Mouse (Mus musculus): ENCODE results near the gene Pcdh15. TPM values are rescaled to one million over a fixed set of nuclear protein-coding genes. Genes with fewer than 3 reads are reported as not detected.

Gene Pcdh15
- total and polyA plus RNA-seq, 2 experiments from 2014 or later: 9.2 to 31.0 TPM

- Histone ChIP-seq H3K9ac (replicated peaks; ENCODE audit: low read length) (no peak overlapping the region), H3K36me3 (ENCODE audit: insufficient read depth, low read length) (no peaks in the 10 kb centered on the region), H3K9me3 (ENCODE audit: low read length) (no peaks in the 10 kb centered on the region), H3K4me1 (ENCODE audit: insufficient read depth, low read length) (0 out of 2 replicates have a peak, but pooled peaks cover 5% of the 10 kb centered on the region), H3K4me3 (ENCODE audit: low read length) (no peak overlapping the region), H3K4me2 (ENCODE audit: low read depth, low read length) (no peak overlapping the region), H3K27me3 (ENCODE audit: insufficient read depth, low read length) (no peaks in the 10 kb centered on the region), H3K27ac (0 out of 2 replicates have a peak overlapping the region, but pooled peaks have one; percentile 16)
- ATAC-seq (0 out of 2 replicates have a peak, but pooled peaks have one; percentile 51), DNase-seq (ENCODE audit: low spot score) (peak; percentile 34)
- TF ChIP-seq CTCF (IDR thresholded peaks at IDR 0.05; ENCODE audit: low read depth): no peak
- WGBS: 42% methylated on average over 6 of the region's 6 CpGs
These were observed 1170.6 kb downstream of the Pcdh15 start for GRCm38 (mm10) chr10:74269637-74270269.

- H3K4me3 ChIP-seq (ENCODE audit: low read length): no peak overlapping the region
- no peaks in the 10 kb centered on the region for H3K9me3 ChIP-seq (ENCODE audit: low read length)
- DNase-seq (ENCODE audit: low spot score): no peak
- no peak overlapping the region for H3K9ac ChIP-seq (replicated peaks; ENCODE audit: low read length)
- no peak for ATAC-seq
- H3K27ac ChIP-seq: no peak overlapping the region
- no peak for TF ChIP-seq CTCF (IDR thresholded peaks at IDR 0.05; ENCODE audit: low read depth)
- no peaks in the 10 kb centered on the region for H3K27me3 ChIP-seq (ENCODE audit: insufficient read depth, low read length)
- H3K4me2 ChIP-seq (ENCODE audit: low read depth, low read length): no peak overlapping the region
- H3K36me3 ChIP-seq (ENCODE audit: insufficient read depth, low read length): no peaks in the 10 kb centered on the region
- WGBS: 81% methylated on average over 5 of the region's 5 CpGs
- 0 out of 2 replicates have a peak, but pooled peaks cover 5% of the 10 kb centered on the region for H3K4me1 ChIP-seq (ENCODE audit: insufficient read depth, low read length)
These were observed 1171.8 kb downstream of the Pcdh15 start for GRCm38 (mm10) chr10:74270894-74271293.

GRCm38 (mm10) chr10:74304120-74304519 is 1205.0 kb downstream of the Pcdh15 start:
- Histone ChIP-seq H3K27me3 (ENCODE audit: insufficient read depth, low read length) (no peaks in the 10 kb centered on the region), H3K9ac (replicated peaks; ENCODE audit: low read length) (no peak overlapping the region), H3K27ac (no peak overlapping the region), H3K4me2 (ENCODE audit: low read depth, low read length) (no peak overlapping the region), H3K4me1 (ENCODE audit: insufficient read depth, low read length) (no peaks in the 10 kb centered on the region), H3K4me3 (ENCODE audit: low read length) (no peak overlapping the region), H3K9me3 (ENCODE audit: low read length) (no peaks in the 10 kb centered on the region), H3K36me3 (ENCODE audit: insufficient read depth, low read length) (no peaks in the 10 kb centered on the region)
- DNase-seq (ENCODE audit: low spot score): peak; percentile 45
- no peak for TF ChIP-seq CTCF (IDR thresholded peaks at IDR 0.05; ENCODE audit: low read depth)
- ATAC-seq: no peak
- WGBS: 69% methylated on average over 2 of the region's 2 CpGs

- no peaks in the 10 kb centered on the region for H3K4me1 ChIP-seq (ENCODE audit: insufficient read depth, low read length)
- TF ChIP-seq CTCF (IDR thresholded peaks at IDR 0.05; ENCODE audit: low read depth): no peak
- no peaks in the 10 kb centered on the region for H3K36me3 ChIP-seq (ENCODE audit: insufficient read depth, low read length)
- H3K9ac ChIP-seq (replicated peaks; ENCODE audit: low read length): no peak overlapping the region
- WGBS: 67% methylated on average over 5 of the region's 5 CpGs
- ATAC-seq (no peak), DNase-seq (ENCODE audit: low spot score) (no peak)
- H3K4me3 ChIP-seq (ENCODE audit: low read length): no peak overlapping the region
- no peak overlapping the region for H3K4me2 ChIP-seq (ENCODE audit: low read depth, low read length)
- no peak overlapping the region for H3K27ac ChIP-seq
- no peaks in the 10 kb centered on the region for H3K9me3 ChIP-seq (ENCODE audit: low read length)
- H3K27me3 ChIP-seq (ENCODE audit: insufficient read depth, low read length): no peaks in the 10 kb centered on the region
These were observed 1206.5 kb downstream of the Pcdh15 start for GRCm38 (mm10) chr10:74305439-74306158.

GRCm38 (mm10) chr10:74307035-74307434 is 1207.9 kb downstream of the Pcdh15 start:
- H3K4me1 ChIP-seq (ENCODE audit: insufficient read depth, low read length): no peaks in the 10 kb centered on the region
- no peak overlapping the region for H3K9ac ChIP-seq (replicated peaks; ENCODE audit: low read length)
- ATAC-seq (peak; percentile 76), DNase-seq (ENCODE audit: low spot score) (peak; percentile 35)
- 56% methylated on average over 3 of the region's 3 CpGs for WGBS
- H3K4me3 ChIP-seq (ENCODE audit: low read length): no peak overlapping the region
- no peak overlapping the region for H3K27ac ChIP-seq
- H3K36me3 ChIP-seq (ENCODE audit: insufficient read depth, low read length): no peaks in the 10 kb centered on the region
- no peaks in the 10 kb centered on the region for H3K27me3 ChIP-seq (ENCODE audit: insufficient read depth, low read length)
- H3K4me2 ChIP-seq (ENCODE audit: low read depth, low read length): no peak overlapping the region
- TF ChIP-seq CTCF (IDR thresholded peaks at IDR 0.05; ENCODE audit: low read depth): no peak
- no peaks in the 10 kb centered on the region for H3K9me3 ChIP-seq (ENCODE audit: low read length)

- ATAC-seq: no peak
- Histone ChIP-seq H3K4me1 (ENCODE audit: insufficient read depth, low read length) (no peaks in the 10 kb centered on the region), H3K27ac (no peak overlapping the region), H3K9ac (replicated peaks; ENCODE audit: low read length) (no peak overlapping the region), H3K27me3 (ENCODE audit: insufficient read depth, low read length) (no peaks in the 10 kb centered on the region), H3K4me2 (ENCODE audit: low read depth, low read length) (no peak overlapping the region), H3K9me3 (ENCODE audit: low read length) (no peaks in the 10 kb centered on the region), H3K36me3 (ENCODE audit: insufficient read depth, low read length) (no peaks in the 10 kb centered on the region), H3K4me3 (ENCODE audit: low read length) (no peak overlapping the region)
- peak; percentile 22 for DNase-seq (ENCODE audit: low spot score)
- 46% methylated on average over 2 of the region's 2 CpGs for WGBS
- no peak for TF ChIP-seq CTCF (IDR thresholded peaks at IDR 0.05; ENCODE audit: low read depth)
These were observed 1216.9 kb downstream of the Pcdh15 start for GRCm38 (mm10) chr10:74316091-74316490.

GRCm38 (mm10) chr10:74335412-74335811 is 1236.3 kb downstream of the Pcdh15 start:
- Histone ChIP-seq H3K27me3 (ENCODE audit: insufficient read depth, low read length) (no peaks in the 10 kb centered on the region), H3K4me1 (ENCODE audit: insufficient read depth, low read length) (no peaks in the 10 kb centered on the region), H3K9ac (replicated peaks; ENCODE audit: low read length) (no peak overlapping the region), H3K4me3 (ENCODE audit: low read length) (no peak overlapping the region), H3K27ac (no peak overlapping the region), H3K9me3 (ENCODE audit: low read length) (no peaks in the 10 kb centered on the region), H3K36me3 (ENCODE audit: insufficient read depth, low read length) (no peaks in the 10 kb centered on the region), H3K4me2 (ENCODE audit: low read depth, low read length) (no peak overlapping the region)
- ATAC-seq (no peak), DNase-seq (ENCODE audit: low spot score) (no peak)
- TF ChIP-seq CTCF (IDR thresholded peaks at IDR 0.05; ENCODE audit: low read depth): no peak
- 80% methylated on average over 7 of the region's 7 CpGs for WGBS
